Mouse (Mus musculus) layer of hippocampus, adult 8-10 months (tissue): Measurements from ENCODE around the gene Olfr77. TPM values are rescaled to one million over a fixed set of nuclear protein-coding genes. Genes with fewer than 3 reads are reported as not detected.

Experiments used
- DNase-seq, 2 experiments: peaks; one replicate each; pipeline ENCODE4 v3.0.0; 2022; ENCODE audit warnings: low spot score in 2 of 2
- total RNA-seq, 4 experiments: library from RNA; stranded (reverse); gene quantifications; 2 replicates each; pipeline ENCODE4 v1.2.4; 2022

Gene Olfr77
- total RNA-seq, result not detected

- no peak for DNase-seq
Measured at GRCm38 (mm10) chr9:19916565-19916964, at the start of gene Olfr77. Gene Olfr77 (plus strand): TSS chr9:19916865.

DNA sequence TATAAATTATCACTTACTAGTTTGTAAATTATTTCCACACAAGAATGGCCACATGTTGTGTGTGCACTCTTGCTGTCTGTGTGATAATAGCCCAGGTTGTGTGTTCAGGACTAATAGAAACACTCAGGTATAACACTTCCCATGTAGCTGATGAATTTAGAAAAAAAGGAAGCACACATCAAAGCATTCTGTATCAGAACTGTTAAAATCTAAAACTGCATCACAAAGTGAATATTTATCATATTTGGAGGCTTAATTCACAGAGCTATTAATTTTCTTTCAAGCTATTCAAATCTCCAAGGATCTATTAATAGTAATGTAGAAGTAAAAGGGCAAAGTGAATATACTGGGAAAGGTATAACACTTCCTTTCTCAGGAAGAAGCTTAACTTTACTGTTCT, 28.8 kb upstream of the Olfr77 start, which contains the start of gene Olfr862:
TSS of gene Olfr862 (minus strand) at position 101 of the 400 bp plus-strand sequence.
- no peak for DNase-seq

- DNase-seq, result no peak
Measured at GRCm38 (mm10) chr9:19911170-19911569, 5.5 kb upstream of the Olfr77 start.

Other genes starting within 250 kb of the Olfr77 start
- not detected for gene Olfr857, start 207.4 kb upstream of the Olfr77 start, total RNA-seq
- gene Olfr58, start 136.6 kb upstream of the Olfr77 start, total RNA-seq, result not detected
- gene Olfr859, start 112.0 kb upstream of the Olfr77 start, total RNA-seq, result not detected
- gene Olfr860, start 67.1 kb upstream of the Olfr77 start, total RNA-seq, result not detected
- gene Olfr862, start 28.9 kb upstream of the Olfr77 start, total RNA-seq, result not detected
- gene Olfr866, start 111.2 kb downstream of the Olfr77 start, total RNA-seq, result not detected
- not detected for gene Olfr867, start 140.7 kb downstream of the Olfr77 start, total RNA-seq
- not detected for gene Olfr868, start 181.8 kb downstream of the Olfr77 start, total RNA-seq
- gene Olfr869, start 212.1 kb downstream of the Olfr77 start, total RNA-seq, result not detected